Mouse (Mus musculus) limb, embryonic 14.5 days (tissue): ENCODE results near the gene Btbd35f29. TPM values are rescaled to one million over a fixed set of nuclear protein-coding genes. Genes with fewer than 3 reads are reported as not detected.
"Not testable (repeated sequence)": the region's sequence is repeated elsewhere in the genome, so short reads cannot be mapped to it uniquely, and the experiment has no call there.

Experiments used
- ATAC-seq: fragments of 200-750 bp; cut with Nextera tagmentation; 2 replicates; pipeline ENCODE4 v1.8.0; 2017; ENCODE audit warnings: low read depth, moderate number of reproducible peaks, moderate TSS enrichment; ENCODE audit not compliant: low FRiP score
- DNase-seq: peaks from one replicate; pipeline ENCODE4 v3.0.0-alpha.2; 2015; ENCODE audit warnings: low spot score
- H3K27ac ChIP-seq: fragments of 300-500 bp; sonication (generic); replicated peaks from 2 replicates; pipeline ENCODE4 v1.5.1; 2014; ENCODE audit warnings: low read depth, mild to moderate bottlenecking, low read length, moderate library complexity, mixed read lengths
- H3K27me3 ChIP-seq: fragments of 300-500 bp; sonication (generic); 2 replicates; pipeline ENCODE4 v1.6.1; 2014; ENCODE audit warnings: low read length, mixed read lengths; ENCODE audit not compliant: control insufficient read depth, insufficient read depth
- H3K36me3 ChIP-seq: fragments of 300-500 bp; sonication (generic); 2 replicates; pipeline ENCODE4 v1.6.1; 2014; ENCODE audit warnings: mild to moderate bottlenecking, low read length, moderate library complexity, mixed read lengths; ENCODE audit not compliant: control insufficient read depth, insufficient read depth
- H3K4me1 ChIP-seq: fragments of 300-500 bp; sonication (generic); 2 replicates; pipeline ENCODE4 v1.6.1; 2014; ENCODE audit warnings: antibody characterized with exemption, low read length, mixed read lengths; ENCODE audit not compliant: control insufficient read depth, insufficient read depth
- H3K4me2 ChIP-seq: fragments of 300-500 bp; sonication (generic); replicated peaks from 2 replicates; pipeline ENCODE4 v1.6.1; 2014; ENCODE audit warnings: low read depth, mild to moderate bottlenecking, low read length, moderate library complexity; ENCODE audit not compliant: severe bottlenecking
- H3K4me3 ChIP-seq: fragments of 300-500 bp; sonication (generic); replicated peaks from 2 replicates; pipeline ENCODE4 v1.5.1; 2014; ENCODE audit warnings: low read length
- H3K9ac ChIP-seq: fragments of 300-500 bp; sonication (generic); 2 replicates; pipeline ENCODE4 v1.6.1; 2014; ENCODE audit warnings: mild to moderate bottlenecking, low read depth, low read length, moderate library complexity; ENCODE audit not compliant: severe bottlenecking
- H3K9me3 ChIP-seq: fragments of 300-500 bp; sonication (generic); 2 replicates; pipeline ENCODE4 v1.6.1; 2016; ENCODE audit warnings: low read length; ENCODE audit not compliant: control insufficient read depth
- WGBS: fragments of 180-500 bp; shearing (Covaris S2); extraction: QIAGEN DNeasy Blood & Tissue Kit; methylation state at CpG from one replicate; pipeline ENCODE4 v1.1.7; 2014; 5-methylcytosine and 5-hydroxymethylcytosine counted together
- polyA plus RNA-seq, 2 experiments: library from polyadenylated mRNA; depleted of rRNA in 1 of 2; stranded (reverse) in 1 of 2; unstranded in 1 of 2; fragments of >200 nt; fragmentation: Nextera tagmentation in 1 of 2; extraction: Ambion mirVana in 1 of 2; gene quantifications; 2 replicates each; pipeline versions ENCODE4 v1.2.1 to v1.2.3; 2012 to 2014

Gene Btbd35f29
- polyA plus RNA-seq, 2 experiments: not detected

DNA sequence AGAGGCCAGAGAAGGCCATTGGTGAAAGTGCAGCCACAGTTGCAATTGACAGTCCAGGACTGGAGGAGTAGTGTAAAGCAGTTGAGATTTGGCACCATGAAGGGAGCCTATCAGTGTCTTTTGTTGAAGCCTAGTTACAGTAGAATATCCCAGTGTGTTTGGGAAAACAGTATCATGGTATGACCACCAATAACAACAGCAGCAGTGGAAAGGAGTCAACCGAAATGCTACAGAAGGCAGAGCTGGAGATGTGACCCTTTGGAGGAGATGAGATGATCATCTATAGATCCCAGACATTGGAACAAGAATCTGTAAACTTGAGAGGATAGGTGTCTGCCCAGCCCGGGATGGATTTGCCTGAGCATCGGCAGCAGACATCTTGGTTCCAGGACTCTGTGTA, 47.7 kb downstream of the Btbd35f29 start:
- H3K9ac ChIP-seq, H3K27me3 ChIP-seq, H3K4me2 ChIP-seq, H3K27ac ChIP-seq, H3K36me3 ChIP-seq, ATAC-seq, H3K4me1 ChIP-seq, DNase-seq, H3K4me3 ChIP-seq: not testable (repeated sequence)
- WGBS: 94% methylated on average over 2 of the region's 3 CpGs
- H3K9me3 ChIP-seq: peaks cover 19% of the 10 kb centered on the region

Other genes starting within 250 kb of the Btbd35f29 start
- gene Spin2f, start 136.2 kb downstream of the Btbd35f29 start, polyA plus RNA-seq (2012; rRNA removed): not detected in 2 replicates
- gene Spin2f, start 136.2 kb downstream of the Btbd35f29 start, polyA plus RNA-seq (2014; fragmentation: Nextera tagmentation; extraction: Ambion mirVana): not detected in 2 replicates
- gene Btbd35f26, start 218.8 kb downstream of the Btbd35f29 start, polyA plus RNA-seq (2012; rRNA removed): not detected in 2 replicates
- not detected in 2 replicates for gene Btbd35f26, start 218.8 kb downstream of the Btbd35f29 start, polyA plus RNA-seq (2014; fragmentation: Nextera tagmentation; extraction: Ambion mirVana)